Mouse (Mus musculus) CH12.LX (cell line): ENCODE measurements around the gene Gm20388. TPM values are rescaled to one million over a fixed set of nuclear protein-coding genes. Genes with fewer than 3 reads are reported as not detected.

Experiments
- DNase-seq: peaks from one replicate; pipeline ENCODE4 v3.0.0-alpha.2; 2013; ENCODE audit errors: extremely low read depth
- H3K27ac ChIP-seq: 2 replicates; pipeline ENCODE4 v1.5.1; 2012; ENCODE audit warnings: low read depth, mild to moderate bottlenecking, control low read depth, moderate library complexity; ENCODE audit not compliant: insufficient read depth
- H3K27me3 ChIP-seq: replicated peaks from 2 replicates; pipeline ENCODE3; 2012; ENCODE audit warnings: inconsistent platforms
- H3K36me3 ChIP-seq, 2 experiments: replicated peaks in 1 of 2; 2 replicates each; pipeline versions ENCODE3 to v1.6.1; 2012; ENCODE audit warnings: inconsistent platforms in 1 of 2, low read length in 1 of 2, mild to moderate bottlenecking in 1 of 2, mixed read lengths in 1 of 2, moderate library complexity in 1 of 2; ENCODE audit not compliant: control insufficient read depth in 1 of 2, insufficient read depth in 1 of 2
- H3K4me1 ChIP-seq, 2 experiments: 2 replicates each; pipeline ENCODE4 v1.6.1; 2012; ENCODE audit warnings: inconsistent platforms in 1 of 2, moderate library complexity in 1 of 2; ENCODE audit not compliant: insufficient read depth in 2 of 2, control insufficient read depth in 1 of 2
- H3K4me2 ChIP-seq: 2 replicates; pipeline ENCODE4 v1.6.1; 2012; ENCODE audit warnings: low read depth, mild to moderate bottlenecking, control low read depth; ENCODE audit not compliant: poor library complexity, insufficient read depth, severe bottlenecking
- H3K4me3 ChIP-seq, 3 experiments: fragments of 150-350 bp in 1 of 3; sonication (generic) in 1 of 3; replicated peaks in 1 of 3; 2 replicates each; pipeline versions ENCODE3 to v1.5.1; 2011 to 2012; ENCODE audit warnings: low read depth in 2 of 3, low read length in 2 of 3, mild to moderate bottlenecking in 2 of 3, moderate library complexity in 2 of 3, control low read depth in 1 of 3, improper control_type of control experiment in 1 of 3, inconsistent platforms in 1 of 3, mixed read lengths in 1 of 3; ENCODE audit not compliant: poor library complexity in 1 of 3
- H3K79me2 ChIP-seq: replicated peaks from 2 replicates; pipeline ENCODE4 v1.6.1; 2012; ENCODE audit warnings: mild to moderate bottlenecking, moderate library complexity; ENCODE audit not compliant: control insufficient read depth, poor library complexity, insufficient read depth, severe bottlenecking; ENCODE audit errors: extremely low read depth
- H3K9ac ChIP-seq: 2 replicates; pipeline ENCODE4 v1.6.1; 2012; ENCODE audit warnings: low read depth, mild to moderate bottlenecking, control low read depth, moderate library complexity; ENCODE audit not compliant: insufficient read depth
- H3K9me3 ChIP-seq: replicated peaks from 2 replicates; pipeline ENCODE3; 2012; ENCODE audit warnings: low read length, inconsistent platforms, mixed read lengths
- BHLHE40 ChIP-seq: IDR thresholded peaks from 2 replicates; pipeline ENCODE4 v1.6.1; 2011; ENCODE audit warnings: mild to moderate bottlenecking, low read depth, low read length, improper control_type of control experiment
- E2F4 ChIP-seq: IDR thresholded peaks from 2 replicates; pipeline ENCODE4 v1.6.1; 2011; ENCODE audit warnings: low read depth, low read length, improper control_type of control experiment; ENCODE audit not compliant: insufficient replicate concordance
- ETS1 ChIP-seq: conservative IDR thresholded peaks from 2 replicates; pipeline ENCODE4 v1.6.1; 2012; ENCODE audit warnings: low read depth, mild to moderate bottlenecking, inconsistent platforms, low read length, improper control_type of control experiment, moderate library complexity
- GABPA ChIP-seq: IDR thresholded peaks from 2 replicates; pipeline ENCODE4 v1.6.1; 2012; ENCODE audit warnings: low read depth, low read length, improper control_type of control experiment, inconsistent platforms; ENCODE audit not compliant: insufficient replicate concordance
- JUN ChIP-seq: IDR thresholded peaks from 2 replicates; pipeline ENCODE4 v1.6.1; 2011; ENCODE audit warnings: low read depth, mild to moderate bottlenecking, low read length, improper control_type of control experiment, moderate library complexity; ENCODE audit not compliant: insufficient read depth
- JUND ChIP-seq: conservative IDR thresholded peaks from 2 replicates; pipeline ENCODE4 v1.6.1; 2011; ENCODE audit warnings: low read depth, low read length, improper control_type of control experiment
- MAFK ChIP-seq: IDR thresholded peaks from 2 replicates; pipeline ENCODE4 v1.6.1; 2011; ENCODE audit warnings: low read length, improper control_type of control experiment; ENCODE audit not compliant: insufficient replicate concordance
- MAZ ChIP-seq: IDR thresholded peaks from 2 replicates; pipeline ENCODE4 v1.6.1; 2012; ENCODE audit warnings: low read depth, mild to moderate bottlenecking, inconsistent platforms, low read length, improper control_type of control experiment, moderate library complexity
- MXI1 ChIP-seq: IDR thresholded peaks from 2 replicates; pipeline ENCODE4 v1.6.1; 2011; ENCODE audit warnings: mild to moderate bottlenecking, low read depth, low read length, improper control_type of control experiment
- MYC ChIP-seq: IDR thresholded peaks from 2 replicates; pipeline ENCODE4 v1.6.1; 2011; ENCODE audit warnings: low read depth, mild to moderate bottlenecking, improper control_type of control experiment, low read length
- NELFE ChIP-seq: IDR thresholded peaks from 2 replicates; pipeline ENCODE4 v1.6.1; 2011; ENCODE audit warnings: low read depth, low read length, improper control_type of control experiment
- POLR2A ChIP-seq: IDR thresholded peaks from 2 replicates; pipeline ENCODE4 v1.6.1; 2011; ENCODE audit warnings: low read depth, mild to moderate bottlenecking, improper control_type of control experiment, low read length
- RAD21 ChIP-seq: IDR thresholded peaks from 2 replicates; pipeline ENCODE4 v1.6.1; 2011; ENCODE audit warnings: low read depth, mild to moderate bottlenecking, low read length, improper control_type of control experiment, moderate library complexity
- RCOR1 ChIP-seq: conservative IDR thresholded peaks from 2 replicates; pipeline ENCODE4 v1.6.1; 2012; ENCODE audit warnings: low read depth, mild to moderate bottlenecking, inconsistent platforms, low read length, improper control_type of control experiment
- SIN3A ChIP-seq: IDR thresholded peaks from 2 replicates; pipeline ENCODE4 v1.6.1; 2012; ENCODE audit warnings: low read length, improper control_type of control experiment, inconsistent platforms
- SMC3 ChIP-seq: IDR thresholded peaks from 2 replicates; pipeline ENCODE4 v1.6.1; 2011; ENCODE audit warnings: low read depth, low read length, improper control_type of control experiment
- TCF12 ChIP-seq: IDR thresholded peaks from 2 replicates; pipeline ENCODE4 v1.6.1; 2014; ENCODE audit warnings: low read depth, mild to moderate bottlenecking, inconsistent platforms, low read length, improper control_type of control experiment
- UBTF ChIP-seq: IDR thresholded peaks from 2 replicates; pipeline ENCODE4 v1.6.1; 2012; ENCODE audit warnings: low read depth, mild to moderate bottlenecking, inconsistent platforms, low read length, improper control_type of control experiment, moderate library complexity
- USF1 ChIP-seq: IDR thresholded peaks from 2 replicates; pipeline ENCODE4 v1.6.1; 2014; ENCODE audit warnings: low read depth, mild to moderate bottlenecking, inconsistent platforms, low read length, improper control_type of control experiment
- USF2 ChIP-seq: conservative IDR thresholded peaks from 2 replicates; pipeline ENCODE4 v1.6.1; 2011; ENCODE audit warnings: low read depth, low read length, improper control_type of control experiment
- ZKSCAN1 ChIP-seq: IDR thresholded peaks from 2 replicates; pipeline ENCODE4 v1.6.1; 2012; ENCODE audit warnings: low read depth, inconsistent platforms, low read length, improper control_type of control experiment, borderline replicate concordance
- ZMIZ1 ChIP-seq: IDR thresholded peaks from 2 replicates; pipeline ENCODE4 v1.6.1; 2012; ENCODE audit warnings: low read depth, mild to moderate bottlenecking, inconsistent platforms, low read length, improper control_type of control experiment
- dilution Hi-C: fragments of 300-500 bp; cut with MboI; formaldehyde crosslinking; loops from 2 replicates; pipeline ENCODE4 v1.14.3; 2020; ENCODE audit warnings: low sequenced_read_pairs; ENCODE audit not compliant: extremely low pct_unique_long_range_greater_than_20kb, extremely low pct_ligation_motif_present
- in situ Hi-C: fragments of 300-500 bp; cut with MboI; formaldehyde crosslinking; loops from 3 replicates; pipeline ENCODE4 v1.14.3; 2019; ENCODE audit warnings: low sequenced_read_pairs, low pct_ligation_motif_present, low pct_unique_long_range_greater_than_20kb, mixed read lengths
- polyA plus RNA-seq: library from polyadenylated mRNA; unstranded; fragments of >175 nt; gene quantifications from 2 replicates; pipeline ENCODE4 v1.2.1, GENCODE M21; 2012; ENCODE audit warnings: low read depth; ENCODE audit not compliant: insufficient read length
- total RNA-seq, 2 experiments: library from RNA; depleted of rRNA; stranded (reverse); fragments of 300-350 nt in 1 of 2; fragments of >200 nt in 1 of 2; gene quantifications; 2 replicates each; pipeline ENCODE4 v1.2.3; 2012 to 2014

Gm20388 gene
- total and polyA plus RNA-seq, 3 experiments, result 14.8 to 26.3 (median 22.2) TPM

GRCm38 (mm10) chr8:121881921-121882320, 1971.3 kb downstream of the Gm20388 start:
- no peaks in the 10 kb centered on the region for H3K27me3 ChIP-seq
- peaks cover 74 to 82% of the 10 kb centered on the region in 2 experiments for H3K36me3 ChIP-seq
- H3K4me1 ChIP-seq, result peaks cover 10 to 46% of the 10 kb centered on the region in 2 experiments; a peak in 3 of 4 replicates
- no peak overlapping the region for H3K9ac ChIP-seq
- no peak overlapping the region for H3K4me2 ChIP-seq
- H3K4me3 ChIP-seq, result no peak overlapping the region
- in situ Hi-C loops (no loop called here), dilution Hi-C loops (no loop called here)
- TF ChIP-seq NELFE (no peak), MXI1 (no peak), MAFK (no peak), RCOR1 (no peak), ZMIZ1 (no peak), MAZ (no peak), E2F4 (no peak), GABPA (no peak), MYC (no peak), ZKSCAN1 (no peak), USF2 (no peak), ETS1 (no peak), JUND (no peak), JUN (no peak), POLR2A (no peak), UBTF (no peak)
- no peak for DNase-seq
- no peak overlapping the region for H3K27ac ChIP-seq
- 0 out of 2 replicates have a peak, but pooled peaks cover 3% of the 10 kb centered on the region for H3K79me2 ChIP-seq
- no peaks in the 10 kb centered on the region for H3K9me3 ChIP-seq

- no peak overlapping the region for H3K9ac ChIP-seq
- no peaks in the 10 kb centered on the region for H3K27me3 ChIP-seq
- H3K27ac ChIP-seq, result no peak overlapping the region
- no peak overlapping the region for H3K4me3 ChIP-seq
- dilution Hi-C loops (no loop called here), in situ Hi-C loops (no loop called here)
- H3K79me2 ChIP-seq, result peaks cover 10% of the 10 kb centered on the region
- no peak for DNase-seq
- no peaks in the 10 kb centered on the region for H3K9me3 ChIP-seq
- TF ChIP-seq RAD21, result no peak
- TF ChIP-seq USF1, result no peak
- TF ChIP-seq SIN3A, result no peak
- no peak for TF ChIP-seq NELFE
- no peak for TF ChIP-seq UBTF
- TF ChIP-seq USF2, result no peak
- TF ChIP-seq TCF12, result no peak
- no peak for TF ChIP-seq BHLHE40
- TF ChIP-seq E2F4, result no peak
- TF ChIP-seq SMC3, result no peak
- TF ChIP-seq, all 38 proteins: peak for 0
- H3K4me1 ChIP-seq, result peaks cover 4 to 42% of the 10 kb centered on the region in 2 experiments; a peak in 3 of 4 replicates
- no peak overlapping the region for H3K4me2 ChIP-seq
- peaks cover 96 to 100% of the 10 kb centered on the region in 2 experiments for H3K36me3 ChIP-seq
Observed at GRCm38 (mm10) chr8:121884181-121884580, 1973.5 kb downstream of the Gm20388 start.
